Mouse (Mus musculus) spleen, embryonic (tissue): Measurements from ENCODE around the gene Atp1b2.
"Not testable (repeated sequence)": the region's sequence is repeated elsewhere in the genome, so short reads cannot be mapped to it uniquely, and the experiment has no call there.

ENCODE experiments used
- CTCF ChIA-PET: fragments of 350-600 bp; sonication (Branson Sonifier 250); formaldehyde crosslinking; loops from one replicate; lab custom pipeline; 2022; lab: Charles Lee

The Atp1b2 gene

DNA sequence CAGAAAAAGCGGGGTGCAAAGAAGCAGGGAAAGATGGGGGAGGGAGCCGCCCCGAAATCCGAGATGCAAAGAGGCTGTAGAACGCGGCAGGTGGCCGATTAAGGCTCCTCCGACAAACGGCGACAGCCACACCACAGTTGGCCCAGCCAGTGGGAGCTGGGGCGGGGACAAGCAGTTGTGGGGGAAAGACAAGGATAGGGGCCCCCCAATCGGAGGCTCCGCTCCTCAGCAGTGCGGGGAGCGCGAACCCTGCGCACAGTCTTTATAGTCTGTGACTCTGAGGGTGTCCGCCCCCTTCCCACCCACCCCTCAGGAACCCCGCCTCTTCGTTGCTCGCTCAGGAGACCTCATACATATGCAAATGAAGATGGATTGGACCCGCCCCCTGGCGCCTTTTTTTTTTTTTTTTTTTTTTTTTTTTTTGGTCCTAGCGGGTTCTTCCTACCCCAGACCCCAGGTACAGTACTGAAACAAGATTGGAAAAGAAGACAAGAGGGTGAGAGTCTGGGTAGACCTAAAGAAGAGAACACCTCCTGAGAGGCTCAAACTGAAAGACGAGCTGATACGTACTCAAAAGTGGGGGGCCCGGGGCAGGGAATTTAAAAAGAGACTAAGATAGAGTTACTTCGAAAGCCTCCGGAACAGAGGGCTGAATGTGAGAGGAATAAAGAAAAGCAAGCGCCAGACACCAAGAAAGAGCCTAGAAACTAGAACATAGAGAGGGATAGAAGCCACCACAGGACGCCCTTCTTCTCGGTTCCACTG is at the start of gene Atp1b2:
Gene Atp1b2, minus strand, starts transcription at position 217 of the 765 bp plus-strand sequence.
- CTCF ChIA-PET: interaction anchor here (0.7 kb wide), 1 partner anchor 602 kb away, joined by 3 read pairs; no protein-coding TSS in a partner anchor

DNA sequence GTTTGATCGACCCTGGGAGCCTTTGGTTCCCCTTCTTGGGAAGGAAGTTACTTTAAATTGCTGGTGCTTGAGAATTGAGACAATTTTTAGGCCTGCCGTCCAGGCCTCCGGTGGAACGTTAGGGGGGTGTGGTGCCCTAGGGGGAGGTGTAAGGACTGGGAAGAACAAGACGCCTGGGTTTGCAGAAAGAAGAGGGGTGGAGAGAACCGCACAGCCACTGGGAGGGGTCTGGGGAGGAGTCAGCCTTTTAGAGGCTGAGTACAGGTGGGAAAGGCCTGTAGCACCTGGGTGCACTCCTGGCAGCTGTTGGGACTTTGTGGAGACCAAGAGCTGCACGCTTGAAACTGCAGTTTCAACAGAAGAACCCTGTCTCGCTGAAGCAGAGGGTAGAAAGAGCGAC is 49.0 kb upstream of the Atp1b2 start:
- CTCF ChIA-PET: interaction anchor here (0.6 kb wide), 1 partner anchor 193 kb away, joined by 6 read pairs; no protein-coding TSS in a partner anchor

DNA sequence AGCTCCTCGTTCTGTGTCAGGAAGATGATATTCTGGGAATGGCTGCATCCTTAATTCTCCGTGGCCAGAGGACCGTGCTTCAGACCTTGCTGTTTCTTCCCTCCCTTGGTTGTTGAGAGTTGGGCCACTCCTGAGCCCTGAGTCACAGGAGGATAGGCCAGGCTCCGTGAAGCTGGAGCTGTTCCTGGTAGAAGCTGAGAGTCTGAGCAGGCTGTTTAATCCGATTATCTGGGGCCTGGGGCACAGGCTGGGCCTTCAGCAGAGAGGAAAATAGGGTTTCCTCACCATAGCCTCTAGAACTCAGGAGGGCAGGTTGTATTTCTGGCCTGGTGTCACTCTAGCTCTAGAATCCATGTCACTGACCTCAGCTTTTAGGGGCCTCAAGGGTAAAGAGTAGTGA is 47.7 kb upstream of the Atp1b2 start:
- CTCF ChIA-PET: interaction anchor here (0.6 kb wide), 1 partner anchor 157 kb away, joined by 8 read pairs; no protein-coding TSS in a partner anchor

DNA sequence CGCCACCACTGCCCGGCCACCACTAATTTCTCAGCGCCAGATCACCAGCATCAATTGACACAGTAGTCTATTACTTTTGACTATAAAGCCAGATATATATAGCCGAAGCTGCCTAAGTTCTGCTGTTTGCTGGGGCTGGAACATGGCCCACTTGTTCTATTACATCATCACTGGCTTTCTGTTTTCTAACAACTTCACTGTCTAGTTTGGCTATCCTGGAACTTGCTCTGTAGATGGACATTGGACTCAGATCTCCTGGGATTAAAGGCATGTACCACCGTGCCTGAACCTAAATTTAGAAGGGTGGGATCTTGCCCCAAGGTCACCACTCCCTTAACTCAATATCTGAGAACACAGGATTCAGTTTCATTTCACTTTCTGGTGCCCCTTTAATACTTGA is 40.1 kb upstream of the Atp1b2 start:
- CTCF ChIA-PET: no interaction called here

DNA sequence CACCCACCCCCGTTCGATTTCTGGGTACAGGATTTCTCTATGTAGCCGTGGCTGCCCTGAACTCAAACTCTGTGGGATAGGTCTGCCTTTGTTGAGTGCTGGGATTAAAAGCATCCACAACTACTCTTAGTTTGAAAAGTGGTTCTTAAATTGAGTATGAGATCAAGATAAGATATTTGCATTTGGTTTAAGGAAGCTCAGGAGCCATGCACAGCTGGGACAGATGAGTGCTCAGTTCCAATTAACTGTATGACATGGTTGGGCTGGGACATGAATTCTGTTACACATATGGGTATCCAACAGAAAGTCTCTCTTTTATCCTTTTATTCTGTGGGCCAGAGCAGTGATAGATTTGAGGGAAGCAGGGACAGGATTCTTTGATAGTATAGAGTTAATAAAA is 29.7 kb upstream of the Atp1b2 start:
- CTCF ChIA-PET: no interaction called here

DNA sequence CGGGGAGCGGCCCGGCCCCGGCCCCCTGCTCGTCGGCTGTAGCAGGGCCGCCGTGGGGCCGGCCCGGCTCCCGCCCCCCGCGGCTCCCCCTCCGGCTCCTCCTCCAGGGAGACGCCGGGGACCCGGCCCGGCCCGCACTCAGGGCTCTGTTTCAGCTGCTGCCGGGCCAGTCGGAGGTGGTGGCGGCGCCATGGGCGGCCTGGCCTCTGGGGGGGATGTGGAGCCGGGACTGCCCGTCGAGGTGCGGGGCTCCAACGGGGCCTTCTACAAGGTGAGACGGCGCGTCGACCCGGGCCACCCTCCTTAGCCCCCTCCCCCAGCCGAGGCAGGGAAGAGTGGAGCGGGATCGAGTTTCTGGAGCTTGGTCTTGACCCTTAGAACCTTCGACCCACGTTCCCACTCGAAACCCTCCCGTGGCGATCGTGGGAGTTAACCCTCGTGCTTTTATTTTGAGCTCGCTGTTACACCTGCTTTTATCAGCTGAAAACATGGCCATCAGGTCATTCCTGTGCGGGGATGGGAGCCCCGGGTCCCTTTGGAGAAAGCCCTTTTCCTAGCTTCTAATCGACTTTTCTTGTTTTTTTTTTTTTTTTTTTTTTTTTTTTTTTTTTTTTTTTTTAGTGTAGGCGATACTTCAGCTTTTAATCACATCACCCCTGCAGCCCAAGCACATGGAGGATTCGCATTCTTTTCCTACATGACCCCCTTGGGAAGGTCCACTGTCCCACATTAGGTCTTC is 27.6 kb upstream of the Atp1b2 start:
- CTCF ChIA-PET: interaction anchor here (0.6 to 0.8 kb wide), 2 partner anchors 25 to 385 kb away, joined by 3 read pairs; no protein-coding TSS in a partner anchor

DNA sequence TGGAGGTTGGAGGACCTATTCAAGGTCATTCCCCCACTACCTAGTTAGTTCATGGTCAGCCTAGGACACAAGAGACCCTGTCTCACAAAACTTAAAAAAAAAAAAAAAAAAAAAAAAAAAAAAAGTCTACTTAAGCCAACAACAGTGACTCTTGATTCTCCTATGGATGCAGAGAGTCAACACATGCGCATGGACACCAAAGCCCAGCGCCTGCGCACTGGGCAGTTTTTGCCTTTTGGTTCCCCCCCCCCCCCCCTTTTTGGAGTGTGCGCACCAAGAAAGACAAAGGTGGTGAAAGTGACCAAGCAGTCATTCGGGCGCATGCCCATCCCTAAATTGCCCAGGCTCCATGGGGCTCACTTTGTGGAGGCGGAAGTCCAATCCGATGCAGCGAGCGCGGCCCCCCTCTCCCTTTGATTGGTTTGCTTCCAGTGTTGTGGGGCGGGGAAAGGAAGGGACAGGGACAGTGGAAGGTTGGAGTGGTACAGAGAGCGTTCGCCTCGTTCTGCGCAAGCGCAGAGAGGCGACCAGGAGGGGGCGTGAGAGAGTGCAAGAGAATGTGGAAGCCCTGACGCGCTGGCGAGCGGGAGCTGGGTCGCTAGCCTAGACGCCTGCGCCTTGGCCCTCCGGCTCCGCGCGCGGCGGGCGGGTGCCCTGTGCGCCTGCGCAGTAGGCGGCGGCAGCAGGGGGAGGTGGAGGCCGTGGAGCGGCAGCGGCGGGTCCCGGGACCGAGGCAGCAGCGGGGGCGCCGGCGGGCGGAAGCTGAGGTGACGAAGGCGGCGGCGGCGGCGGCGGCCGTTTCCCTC is 26.7 kb upstream of the Atp1b2 start, which contains the start of gene Fxr2:
Gene Fxr2, plus strand, starts transcription at position 707 of the 806 bp plus-strand sequence.
- CTCF ChIA-PET: interaction anchor here (0.7 to 0.8 kb wide), 2 partner anchors 26 to 382 kb away, joined by 3 read pairs; no protein-coding TSS in a partner anchor

DNA sequence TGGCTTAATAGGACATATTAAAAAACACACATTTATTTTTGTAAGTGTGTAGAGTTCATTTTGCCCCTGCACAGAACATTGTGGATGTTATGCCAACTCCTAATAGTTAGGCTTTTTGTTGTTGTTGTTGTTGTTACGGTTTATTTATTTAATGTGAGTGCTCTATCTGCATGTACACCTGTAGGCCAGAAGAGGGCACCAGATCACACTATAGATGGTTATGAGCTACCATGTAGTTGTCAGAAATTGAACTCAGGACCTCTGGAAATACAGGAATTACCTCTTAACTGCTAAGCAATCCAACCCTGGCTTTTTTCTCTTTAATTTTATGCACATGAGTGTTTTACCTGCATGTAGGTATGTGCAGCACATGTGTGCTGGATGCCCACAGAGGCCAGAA is 24.1 kb upstream of the Atp1b2 start:
- CTCF ChIA-PET: no interaction called here

DNA sequence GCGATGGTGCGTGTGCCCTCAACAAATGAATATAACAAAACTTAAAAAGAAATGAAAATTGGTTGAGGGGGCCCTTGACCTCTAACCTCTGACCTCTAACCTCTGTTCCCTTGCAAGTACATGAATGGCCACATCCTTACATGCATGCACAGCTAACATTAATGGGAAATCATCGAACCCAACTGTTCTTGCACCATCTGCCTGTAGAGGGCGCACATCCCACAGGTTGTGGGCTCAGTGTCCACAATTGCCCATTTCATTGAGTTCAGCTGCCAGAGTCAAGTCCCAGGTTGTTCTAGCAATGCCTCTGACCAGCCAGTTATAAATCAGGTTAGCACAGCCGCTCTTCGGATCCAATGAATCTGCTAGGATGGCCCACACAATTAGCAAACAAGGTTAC is 22.5 kb upstream of the Atp1b2 start:
- CTCF ChIA-PET: interaction anchor here (1.1 kb wide), 1 partner anchor 35 kb away, joined by 4 read pairs; no protein-coding TSS in a partner anchor

DNA sequence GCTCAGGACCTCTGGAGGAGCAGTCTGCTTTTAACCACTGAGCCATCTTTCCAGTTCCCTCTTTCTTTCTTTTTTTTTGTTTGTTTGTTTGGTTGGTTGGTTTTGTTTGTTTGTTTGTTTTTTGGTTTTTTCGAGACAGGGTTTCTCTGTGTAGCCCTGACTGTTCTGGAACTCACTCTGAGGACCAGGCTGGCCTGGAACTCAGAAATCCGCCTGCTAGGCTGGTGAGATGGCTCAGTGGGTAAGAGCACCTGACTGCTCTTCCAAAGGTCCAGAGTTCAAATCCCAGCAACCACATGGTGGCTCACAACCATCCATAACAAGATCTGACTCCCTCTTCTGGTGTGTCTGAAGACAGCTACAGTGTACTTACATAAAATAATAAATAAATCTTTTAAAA is 18.6 kb upstream of the Atp1b2 start:
- CTCF ChIA-PET: not testable (repeated sequence)

DNA sequence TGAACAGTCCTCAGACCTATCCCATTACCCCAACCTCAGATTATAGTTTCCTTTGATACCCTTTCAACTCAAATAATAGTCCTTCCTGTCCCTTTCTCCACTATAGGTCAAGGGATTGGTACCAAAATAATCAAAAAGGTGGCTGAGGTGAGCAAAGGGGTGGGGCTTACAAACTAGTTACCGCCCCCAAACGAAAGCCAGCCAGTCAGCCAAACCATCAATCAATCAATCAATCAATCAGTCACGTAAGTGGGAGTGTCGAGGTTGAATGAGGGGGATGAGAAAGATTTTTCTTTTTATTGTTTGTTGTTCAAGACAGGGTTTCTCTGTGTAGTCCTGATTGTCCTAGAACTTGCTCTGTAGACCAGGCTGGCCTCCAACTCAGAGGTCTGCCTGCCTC is 17.3 kb upstream of the Atp1b2 start:
- CTCF ChIA-PET: no interaction called here

DNA sequence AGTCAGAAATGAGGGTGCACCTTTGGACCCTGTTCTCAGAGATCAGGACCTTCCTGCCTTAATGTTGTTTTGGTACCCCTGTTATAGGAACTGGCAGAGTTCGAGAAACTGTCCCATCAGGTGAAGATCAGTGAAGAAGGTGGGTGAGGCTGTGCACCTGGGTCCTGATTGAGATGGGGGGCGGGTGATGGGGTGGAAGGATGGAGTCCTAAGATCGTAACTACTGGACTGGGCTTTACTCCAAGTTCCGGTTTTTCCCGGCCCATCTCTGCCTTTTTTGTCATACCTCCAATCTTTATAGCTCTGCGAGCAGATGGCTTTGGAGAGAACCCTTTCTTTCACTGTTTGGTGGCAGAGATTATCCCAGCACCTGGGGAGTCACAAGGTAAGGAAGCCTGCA is 16.7 kb upstream of the Atp1b2 start:
- CTCF ChIA-PET: no interaction called here

DNA sequence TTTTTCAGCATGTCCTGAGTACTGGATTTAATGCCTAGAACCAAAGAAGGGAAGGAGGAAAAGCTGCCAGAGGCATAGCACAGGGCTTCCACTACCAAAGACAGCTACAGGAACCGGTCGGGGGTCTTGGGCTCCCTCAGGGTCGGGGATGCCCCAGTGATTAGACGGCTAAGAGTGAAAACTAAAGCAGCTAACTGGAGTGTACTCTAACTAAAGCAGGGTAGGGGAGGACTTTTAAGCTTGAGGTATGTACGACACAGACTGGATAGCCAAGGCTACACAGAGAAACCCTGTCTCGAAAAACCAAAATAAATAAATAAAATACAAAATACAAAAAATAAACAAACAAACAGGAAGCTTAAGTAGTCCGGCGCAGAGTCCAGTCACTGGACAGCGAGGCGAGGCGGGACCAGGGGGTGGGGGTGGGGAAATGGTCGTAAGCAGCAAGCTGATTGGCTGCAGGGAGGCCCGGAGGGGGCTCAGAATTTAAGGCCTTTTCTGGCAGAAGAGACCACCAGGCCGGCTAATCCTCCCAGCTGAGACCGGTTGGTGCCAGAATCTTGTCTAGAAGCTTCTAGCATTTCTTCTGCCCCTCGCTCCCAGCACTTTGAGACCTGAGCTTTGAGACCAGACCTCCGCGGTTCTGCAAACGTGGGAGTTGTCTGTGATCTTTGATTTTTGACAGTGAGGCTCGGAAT is 16.0 kb upstream of the Atp1b2 start, which contains the start of gene Sat2:
Gene Sat2, plus strand, starts transcription at position 454 of the 698 bp plus-strand sequence.
- CTCF ChIA-PET: no interaction called here

DNA sequence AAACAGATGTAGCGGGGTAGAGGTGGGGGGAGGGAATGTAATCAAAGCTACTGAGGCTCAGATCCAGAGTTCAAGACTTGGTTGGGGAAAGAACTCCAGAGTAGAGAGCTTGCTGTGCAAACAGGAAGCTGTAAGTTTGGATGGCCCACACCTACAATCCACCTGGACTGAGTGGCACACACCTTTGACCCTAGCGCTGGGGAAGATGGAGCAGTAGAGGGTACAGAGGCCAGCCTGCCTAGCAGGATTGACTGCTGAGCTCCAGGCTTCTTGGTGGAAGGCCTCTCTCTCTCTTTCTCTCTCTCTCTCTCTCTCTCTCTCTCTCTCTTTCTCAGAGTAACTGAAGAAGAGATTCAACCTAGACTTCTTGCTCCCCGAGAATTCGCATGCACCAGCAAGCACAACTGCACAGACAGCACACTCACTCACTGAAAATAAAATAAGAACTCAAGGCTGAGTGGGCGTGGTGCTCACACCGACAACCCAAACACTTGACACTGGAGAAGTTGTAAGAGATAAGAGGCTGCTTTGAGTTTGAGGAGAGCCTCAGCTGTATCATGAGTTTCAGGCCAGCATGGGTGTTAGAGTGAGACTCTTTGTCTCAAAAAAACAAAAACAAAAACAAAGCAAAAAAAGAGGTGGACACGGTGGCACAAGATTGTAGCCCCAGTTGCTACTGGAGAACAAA is 14.8 kb upstream of the Atp1b2 start:
- CTCF ChIA-PET: interaction anchor here (0.6 to 0.7 kb wide), 3 partner anchors 89 to 769 kb away, joined by 4 to 6 read pairs (median 4); no protein-coding TSS in a partner anchor

DNA sequence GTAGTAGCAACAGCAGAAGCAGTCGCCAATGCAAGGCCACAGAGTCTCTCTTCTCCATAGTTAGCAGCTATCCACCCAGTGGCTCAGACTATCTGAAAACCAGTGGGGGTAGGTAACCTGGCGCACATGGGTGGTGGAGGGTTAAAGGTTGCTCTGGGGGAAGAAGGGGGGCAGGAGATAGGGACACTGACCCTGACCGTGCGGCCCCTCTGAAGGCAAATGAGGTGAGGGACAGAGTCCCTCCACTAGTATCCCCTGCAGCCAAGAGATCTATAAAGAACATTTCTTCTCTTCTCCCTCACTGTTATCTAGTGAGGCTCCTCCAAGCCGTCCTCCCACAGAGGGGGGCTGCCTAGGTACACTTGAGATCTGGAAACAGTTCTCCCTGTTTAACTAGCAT is 12.1 kb upstream of the Atp1b2 start, which contains the start of gene Shbg:
Gene Shbg, minus strand, starts transcription at position 101 of the 400 bp plus-strand sequence.
- CTCF ChIA-PET: no interaction called here

DNA sequence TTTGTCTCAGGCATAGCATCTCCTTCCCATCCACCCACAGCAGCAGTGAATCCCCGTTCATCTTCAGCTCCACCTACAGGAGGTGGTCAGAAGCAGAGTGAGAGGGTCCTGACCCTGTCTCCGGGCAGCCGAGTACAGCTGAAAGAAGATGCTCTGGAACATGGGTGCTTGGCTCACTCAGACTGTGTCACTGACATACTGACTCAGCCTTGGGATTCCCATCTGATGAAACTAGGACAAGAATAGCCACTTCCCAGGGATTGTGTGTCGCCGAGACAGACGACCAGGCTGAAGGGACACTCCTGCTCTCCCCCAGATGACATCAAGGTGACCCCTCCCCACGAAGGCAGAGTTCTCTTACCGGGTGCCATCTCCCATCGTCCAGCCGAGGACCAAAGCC is 11.0 kb upstream of the Atp1b2 start:
- CTCF ChIA-PET: no interaction called here

DNA sequence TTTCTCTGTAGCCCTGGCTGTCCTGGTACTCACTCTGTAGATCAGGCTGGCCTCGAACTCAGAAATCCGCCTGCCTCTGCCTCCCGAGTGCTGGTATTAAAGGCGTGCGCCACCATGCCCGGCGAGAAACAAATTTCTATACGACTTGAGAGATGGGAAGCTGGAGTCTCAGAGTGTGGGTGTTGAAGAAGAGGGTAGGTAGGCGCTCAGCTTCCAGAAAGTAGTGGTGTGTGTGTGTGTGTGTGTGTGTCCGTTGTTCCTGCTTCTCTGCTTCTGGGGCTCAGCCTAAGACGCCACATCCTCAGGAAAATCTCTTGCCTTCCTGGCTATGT is 8.5 kb upstream of the Atp1b2 start:
- CTCF ChIA-PET: interaction anchor here (0.7 to 1.4 kb wide), 4 partner anchors 17 to 200 kb away, joined by 5 to 20 read pairs (median 8); no protein-coding TSS in a partner anchor

DNA sequence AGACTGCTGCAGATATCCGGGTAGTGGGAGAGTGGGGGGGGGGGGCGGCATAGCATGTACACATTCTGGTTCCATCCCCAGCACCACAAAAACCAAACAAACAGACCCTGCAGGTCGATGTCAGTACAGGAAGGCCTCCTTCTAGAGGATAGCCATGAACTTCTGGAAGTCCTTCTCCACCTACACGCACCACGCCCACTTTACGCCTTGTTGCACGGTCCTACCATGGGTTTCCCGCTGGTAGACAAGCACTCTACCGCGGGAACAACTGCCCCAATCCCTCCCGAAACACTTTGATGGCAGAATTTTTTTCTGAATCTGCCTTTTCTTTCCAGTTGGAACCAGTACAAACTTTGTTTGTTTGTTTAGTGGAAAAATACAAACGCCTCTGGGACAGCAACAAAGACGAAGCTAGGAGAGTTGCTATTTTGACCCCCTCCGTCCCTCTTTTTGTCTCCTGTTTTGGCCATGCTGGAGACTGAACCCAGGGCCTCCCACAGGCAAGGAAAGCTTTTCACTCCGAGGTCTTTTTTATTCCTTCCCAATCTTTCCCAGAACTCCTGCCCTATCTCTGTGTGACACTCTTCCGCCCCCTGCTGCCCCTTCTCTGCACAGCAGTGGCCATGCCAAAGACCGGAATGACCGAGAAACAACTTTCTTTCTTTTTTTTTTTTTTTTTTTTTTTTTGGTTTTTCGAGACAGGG is 8.0 kb upstream of the Atp1b2 start:
- CTCF ChIA-PET: interaction anchor here (0.5 to 1.4 kb wide), 5 partner anchors 17 to 199 kb away, joined by 4 to 20 read pairs (median 7); no protein-coding TSS in a partner anchor

DNA sequence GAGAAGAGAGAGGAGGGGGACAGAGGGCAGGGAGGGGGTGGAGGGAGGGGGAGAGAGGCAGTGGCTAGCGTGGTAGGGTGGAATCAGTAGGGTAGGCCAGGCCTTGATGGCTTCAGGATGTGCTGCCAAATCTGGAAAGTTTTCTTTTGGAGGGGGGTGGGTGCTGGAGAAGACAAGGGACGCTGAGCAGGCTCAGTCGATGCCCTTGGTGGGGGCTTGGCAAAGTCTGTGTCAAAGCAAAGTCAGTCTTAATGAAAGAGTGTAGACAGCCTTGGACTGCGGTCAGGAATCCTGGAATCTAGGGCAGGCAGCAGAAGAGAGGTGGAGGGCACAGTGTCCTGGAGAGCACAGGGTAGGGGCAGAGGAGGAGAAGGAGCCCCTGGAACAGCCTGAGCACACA is 5.2 kb upstream of the Atp1b2 start:
- CTCF ChIA-PET: no interaction called here
